Mouse (Mus musculus) heart, embryonic 15.5 days (tissue): ENCODE data around the gene Smpd2. TPM values are rescaled to one million over a fixed set of nuclear protein-coding genes. Genes with fewer than 3 reads are reported as not detected.

Experiments
- ATAC-seq: fragments of 200-750 bp; cut with Nextera tagmentation; replicated peaks from 2 replicates; pipeline ENCODE4 v1.8.0; 2017; ENCODE audit warnings: low read depth, moderate TSS enrichment; ENCODE audit not compliant: insufficient number of reproducible peaks, insufficient read depth, low FRiP score
- H3K27ac ChIP-seq: fragments of 300-500 bp; sonication (generic); 2 replicates; pipeline ENCODE4 v1.5.1; 2015; ENCODE audit warnings: mild to moderate bottlenecking, inconsistent platforms
- H3K27me3 ChIP-seq: fragments of 300-500 bp; sonication (generic); 2 replicates; pipeline ENCODE4 v1.6.1; 2015; ENCODE audit warnings: inconsistent platforms
- H3K36me3 ChIP-seq: fragments of 300-500 bp; sonication (generic); 2 replicates; pipeline ENCODE4 v1.6.1; 2015; ENCODE audit warnings: mild to moderate bottlenecking, inconsistent platforms
- H3K4me1 ChIP-seq: fragments of 300-500 bp; sonication (generic); replicated peaks from 2 replicates; pipeline ENCODE4 v1.6.1; 2015; ENCODE audit warnings: inconsistent platforms
- H3K4me2 ChIP-seq: fragments of 300-500 bp; sonication (generic); 2 replicates; pipeline ENCODE4 v1.6.1; 2015; ENCODE audit warnings: inconsistent platforms, mild to moderate bottlenecking, moderate library complexity
- H3K4me3 ChIP-seq: fragments of 300-500 bp; sonication (generic); 2 replicates; pipeline ENCODE4 v1.5.1; 2015; ENCODE audit warnings: mild to moderate bottlenecking, inconsistent platforms
- H3K9ac ChIP-seq: fragments of 300-500 bp; sonication (generic); 2 replicates; pipeline ENCODE4 v1.6.1; 2015; ENCODE audit warnings: mild to moderate bottlenecking, inconsistent platforms
- H3K9me3 ChIP-seq: fragments of 300-500 bp; sonication (generic); replicated peaks from 2 replicates; pipeline ENCODE4 v1.6.1; 2016; ENCODE audit warnings: inconsistent platforms
- WGBS: fragments of 180-500 bp; shearing (Covaris S2); methylation state at CpG from one replicate; pipeline ENCODE4 v1.1.7; 2015; ENCODE audit warnings: mixed read lengths; 5-methylcytosine and 5-hydroxymethylcytosine counted together
- polyA plus RNA-seq: library from polyadenylated mRNA; unstranded; fragments of >200 nt; fragmentation: Nextera tagmentation; extraction: Ambion mirVana; gene quantifications from 2 replicates; pipeline ENCODE4 v1.2.1, GENCODE M21; 2015

Smpd2 gene
- polyA plus RNA-seq, 1 experiment from 2014 or later: 50.5 TPM

DNA sequence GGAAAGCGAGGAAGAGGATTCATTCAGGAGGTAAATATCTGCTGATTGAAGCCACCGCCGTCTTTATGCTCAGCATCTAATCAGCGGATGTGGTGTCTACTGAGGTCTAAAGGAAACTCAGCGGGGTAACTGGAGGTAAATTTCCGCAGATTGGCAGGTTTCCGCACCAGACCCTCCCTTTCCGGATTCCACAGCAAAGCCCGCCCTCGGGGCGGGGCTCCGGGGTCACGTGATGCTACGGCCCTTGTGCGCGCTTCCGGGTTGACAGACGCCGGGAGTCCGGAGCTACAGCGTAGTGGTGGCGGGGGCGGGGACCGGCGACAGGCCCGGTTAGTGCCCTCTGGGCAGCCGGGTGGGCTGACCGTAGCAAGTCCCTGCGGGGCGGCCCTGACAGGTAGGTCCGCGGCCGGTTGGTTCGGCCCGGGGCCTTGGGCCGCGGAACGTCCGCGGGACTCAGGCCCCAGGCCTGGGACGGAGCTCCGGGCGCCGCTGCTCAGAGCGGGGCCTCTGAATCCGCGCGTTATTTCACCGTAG lies 40.0 kb downstream of the Smpd2 start, which contains the start of gene Zbtb24:
Gene Zbtb24 (plus strand): TSS at position 247 of the 534 bp plus-strand sequence.
- Histone ChIP-seq H3K4me3 (peak within 1 kb of the TSS; percentile 92), H3K27ac (peak within 1 kb of the TSS; percentile 76), H3K9ac (peak within 1 kb of the TSS; percentile 92), H3K4me1 (peaks cover 19% of the 10 kb centered on the region), H3K9me3 (no peaks in the 10 kb centered on the region), H3K27me3 (no peaks in the 10 kb centered on the region), H3K36me3 (0 out of 2 replicates have a peak, but pooled peaks cover 10% of the 10 kb centered on the region), H3K4me2 (peak within 1 kb of the TSS; percentile 82)
- ATAC-seq: peak; percentile 95
- WGBS: under 1% methylated on average over 49 of the region's 49 CpGs

DNA sequence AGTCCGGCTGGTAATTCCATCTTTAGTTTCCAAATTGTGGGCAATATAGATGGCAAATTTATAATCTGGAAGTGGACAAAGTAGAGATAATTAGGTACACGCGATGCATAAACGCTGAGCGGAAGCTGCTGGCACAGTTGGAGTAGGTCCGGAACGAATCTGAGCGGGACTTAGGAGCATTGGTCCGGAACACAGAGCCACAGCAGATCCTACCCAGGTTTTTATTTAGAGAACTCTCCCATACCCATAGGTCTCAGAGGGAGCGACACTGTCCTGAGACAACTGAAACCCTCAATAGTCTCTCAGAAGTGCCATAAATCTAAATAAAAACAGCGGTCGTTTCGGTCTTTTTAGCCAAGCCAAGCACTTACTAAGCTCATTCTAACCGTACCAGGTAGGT lies 40.5 kb downstream of the Smpd2 start:
- Histone ChIP-seq H3K9me3 (no peaks in the 10 kb centered on the region), H3K9ac (peak overlapping the region; percentile 92), H3K36me3 (0 out of 2 replicates have a peak, but pooled peaks cover 10% of the 10 kb centered on the region), H3K4me2 (peak overlapping the region; percentile 82), H3K27me3 (no peaks in the 10 kb centered on the region), H3K27ac (peak overlapping the region; percentile 76), H3K4me1 (peaks cover 19% of the 10 kb centered on the region), H3K4me3 (peak overlapping the region; percentile 92)
- ATAC-seq: peak; percentile 50
- 14% methylated on average over 14 of the region's 14 CpGs for WGBS

DNA sequence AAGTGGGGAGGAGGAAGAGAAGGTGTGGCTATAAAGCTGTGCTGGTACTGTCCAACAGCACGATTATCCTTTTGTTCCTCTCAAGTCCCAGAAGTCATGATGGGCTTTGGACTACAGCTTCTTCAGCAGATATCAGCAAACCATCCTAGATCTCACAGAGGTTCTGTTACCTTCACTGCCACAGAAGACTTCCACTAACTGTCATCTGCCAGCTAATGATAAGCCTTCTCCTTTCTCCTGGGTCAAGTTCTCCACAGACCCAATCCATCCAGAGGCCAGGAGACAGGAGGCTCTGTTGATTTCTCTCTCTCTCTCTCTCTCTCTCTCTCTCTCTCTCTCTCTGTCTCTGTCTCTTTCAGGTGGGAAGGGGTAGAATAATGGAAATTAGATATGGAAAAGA lies 42.0 kb downstream of the Smpd2 start:
- Histone ChIP-seq H3K4me1 (peaks cover 19% of the 10 kb centered on the region), H3K27ac (no peak overlapping the region), H3K4me3 (no peak overlapping the region), H3K36me3 (0 out of 2 replicates have a peak, but pooled peaks cover 10% of the 10 kb centered on the region), H3K9me3 (no peaks in the 10 kb centered on the region), H3K9ac (no peak overlapping the region), H3K4me2 (no peak overlapping the region), H3K27me3 (no peaks in the 10 kb centered on the region)
- ATAC-seq: no peak
- WGBS: 73% methylated on average over 1 of the region's 1 CpGs

Other genes with a start within 250 kb of the Smpd2 start
- 53.7 and 56.7 TPM in 2 replicates for gene Fig4, start 187.1 kb downstream of the Smpd2 start, polyA plus RNA-seq
- 0.21 and 0.22 TPM in 2 replicates for gene Ak9, start 186.4 kb downstream of the Smpd2 start, polyA plus RNA-seq
- gene Zbtb24, start 40.0 kb downstream of the Smpd2 start, polyA plus RNA-seq: 11.4 and 14.0 TPM in 2 replicates
- gene Mical1, start 14.1 kb downstream of the Smpd2 start, polyA plus RNA-seq: 35.0 and 41.4 TPM in 2 replicates
- gene Ppil6, start 70 bp upstream of the Smpd2 start, polyA plus RNA-seq: 1.4 and 2.2 TPM in 2 replicates
- 168 and 174 TPM in 2 replicates for gene Cd164, start 29.0 kb upstream of the Smpd2 start, polyA plus RNA-seq
- 0.26 and 0.68 TPM in 2 replicates for gene Ccdc162, start 226.3 kb upstream of the Smpd2 start, polyA plus RNA-seq